Mouse (Mus musculus): Measurements from ENCODE around the gene Znrf3.

GRCm38 (mm10) chr11:5260942-5261459 is 183.6 kb downstream of the Znrf3 start:
- no peak for TF ChIP-seq CTCF (IDR thresholded peaks at IDR 0.05; ENCODE audit: low read depth, low read length)
- TF ChIP-seq POLR2A (IDR thresholded peaks at IDR 0.05; ENCODE audit: borderline replicate concordance, low read depth, low read length): no peak
